In the genomic region with DNA sequence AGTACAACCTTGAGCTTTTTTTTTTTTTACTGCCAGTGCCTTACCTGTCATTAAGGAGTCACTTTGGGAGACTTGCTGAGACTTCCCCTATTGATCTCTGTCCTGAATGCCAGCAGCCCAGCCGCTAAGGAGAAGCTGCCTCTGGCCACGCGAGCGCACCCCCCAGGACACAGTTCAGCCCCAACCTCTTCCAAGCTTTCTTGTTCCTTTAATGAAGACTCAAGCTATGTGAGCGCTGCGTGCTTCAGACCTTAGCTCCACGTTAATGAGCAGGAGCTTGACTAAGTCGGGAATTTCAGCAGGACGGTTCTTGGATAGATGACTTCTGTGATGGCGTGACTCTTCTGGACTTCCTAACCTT, we compare ENCODE assay signal across 9 mouse cellular contexts. TPM values are rescaled to one million over a fixed set of nuclear protein-coding genes. Genes with fewer than 3 reads are reported as not detected.
A peak's percentile ranks its signal among the peaks of the same experiment; 100 is the strongest.
DNase-seq lines count a peak whose midpoint lies in the region; ATAC-seq and TF ChIP-seq lines count a peak whose summit lies in the region.
"Had no signal": no experiment of that assay in that cellular context is flagged by ENCODE, and none has a peak within 500 bp of the region (broad histone marks: within the 10 kb centered on the region; RNA-seq: fewer than 3 reads in every experiment).

No protein-coding gene starts in this region.

- H3K9ac ChIP-seq in lung, embryonic 14.5 days = no peak overlapping the region; the same call in 1 of the 2 replicates
- no peak overlapping the region for H3K9ac ChIP-seq in forebrain, embryonic 16.5 days (replicated peaks; ENCODE audit: low read depth, low read length)
- no peak overlapping the region for H3K9ac ChIP-seq in liver, embryonic 14.5 days (replicated peaks)
- no peak overlapping the region for H3K9ac ChIP-seq in stomach, postnatal 0 days (ENCODE audit: low read length)

- H3K4me3 ChIP-seq in lung, embryonic 14.5 days (ENCODE audit: low read depth, low read length) = peak overlapping the region; percentile 19
- no peak overlapping the region for H3K4me3 ChIP-seq in forebrain, embryonic 16.5 days (replicated peaks; ENCODE audit: low read length)
- no peak overlapping the region for H3K4me3 ChIP-seq in liver, embryonic 14.5 days (ENCODE audit: insufficient read depth in 1 of 2, low read depth in 2 of 2, low read length in 2 of 2)
- peak overlapping the region; percentile 15 for H3K4me3 ChIP-seq in stomach, postnatal 0 days (ENCODE audit: low read depth, low read length)

- no peak overlapping the region for H3K27ac ChIP-seq in lung, embryonic 14.5 days (ENCODE audit: low read depth)
- no peak overlapping the region for H3K27ac ChIP-seq in forebrain, embryonic 16.5 days (ENCODE audit: low read length)
- H3K27ac ChIP-seq in liver, embryonic 14.5 days = no peak overlapping the region
- no peak overlapping the region for H3K27ac ChIP-seq in stomach, postnatal 0 days (replicated peaks)

- intact Hi-C loops in left cerebral cortex, postnatal 14 days (cut with DNase I) = no loop called here

- no peaks in the 10 kb centered on the region for H3K27me3 ChIP-seq in lung, embryonic 14.5 days (ENCODE audit: insufficient read depth, low read length)
- H3K27me3 ChIP-seq in forebrain, embryonic 16.5 days (replicated peaks; ENCODE audit: control insufficient read depth, insufficient read depth, low read length) = no peaks in the 10 kb centered on the region
- no peaks in the 10 kb centered on the region; the same call in 1 of the 2 replicates for H3K27me3 ChIP-seq in liver, embryonic 14.5 days (ENCODE audit: control insufficient read depth, insufficient read depth, low read length)
- H3K27me3 ChIP-seq in stomach, postnatal 0 days (ENCODE audit: control insufficient read depth, insufficient read depth, low read length) = no peaks in the 10 kb centered on the region

- no peak for TF ChIP-seq CTCF in lung, embryonic 14.5 days (IDR thresholded peaks at IDR 0.05; ENCODE audit: low read depth)
- no peak for TF ChIP-seq CTCF in liver, embryonic 14.5 days (IDR thresholded peaks at IDR 0.05; ENCODE audit: low read depth)
- no peak for TF ChIP-seq CTCF in stomach, postnatal 0 days (IDR thresholded peaks at IDR 0.05; ENCODE audit: low read depth)

- no peak for TF ChIP-seq EP300 in liver, embryonic 14.5 days (IDR thresholded peaks at IDR 0.05; ENCODE audit: low read depth)
- no peak for TF ChIP-seq EP300 in stomach, postnatal 0 days (optimal IDR thresholded peaks at IDR 0.05)

- peaks cover 6% of the 10 kb centered on the region; the same call in 1 of the 2 replicates for H3K4me1 ChIP-seq in lung, embryonic 14.5 days (ENCODE audit: insufficient read depth)
- H3K4me1 ChIP-seq in forebrain, embryonic 16.5 days (replicated peaks; ENCODE audit: control insufficient read depth, insufficient read depth, low read length) = no peaks in the 10 kb centered on the region; the same call in 1 of the 2 replicates
- 0 out of 4 replicates have a peak, but pooled peaks cover 0 to 2% of the 10 kb centered on the region in 2 experiments for H3K4me1 ChIP-seq in liver, embryonic 14.5 days (replicated peaks; ENCODE audit: control insufficient read depth in 2 of 2, insufficient read depth in 2 of 2, low read length in 1 of 2)
- no peaks in the 10 kb centered on the region for H3K4me1 ChIP-seq in stomach, postnatal 0 days (replicated peaks; ENCODE audit: control insufficient read depth, insufficient read depth)

- H3K4me2 ChIP-seq in lung, embryonic 14.5 days = peak overlapping the region; percentile 57
- peak overlapping the region; percentile 2; the same call in 1 of the 2 replicates for H3K4me2 ChIP-seq in forebrain, embryonic 16.5 days (ENCODE audit: low read length)
- H3K4me2 ChIP-seq in liver, embryonic 14.5 days (ENCODE audit: low read depth) = peak overlapping the region; percentile 23
- H3K4me2 ChIP-seq in stomach, postnatal 0 days (replicated peaks; ENCODE audit: low read depth) = peak overlapping the region; percentile 47

- no peak for ATAC-seq in lung, embryonic 14.5 days (ENCODE audit: insufficient read depth)
- ATAC-seq in forebrain, embryonic 16.5 days = no peak
- ATAC-seq in liver, embryonic 14.5 days (ENCODE audit: insufficient read depth) = no peak
- ATAC-seq in stomach, postnatal 0 days (ENCODE audit: low FRiP score, low TSS enrichment) = no peak

- DNase-seq in lung, embryonic 14.5 days = peak; percentile 24
- DNase-seq in lung, postnatal 10 days = no peak
- DNase-seq in liver, embryonic 14.5 days (ENCODE audit: low read depth in 3 of 3, low spot score in 3 of 3) = no peak
- DNase-seq in stomach, postnatal 0 days (ENCODE audit: low spot score) = no peak
- DNase-seq in left cerebral cortex, postnatal 14 days (ENCODE audit: low spot score in 2 of 2) = no peak
- DNase-seq in urinary bladder, postnatal 4 days (ENCODE audit: low spot score in 2 of 2) = no peak
- no peak for DNase-seq in right cerebral cortex, postnatal 10 days (ENCODE audit: low spot score in 2 of 2)
- DNase-seq: layer of hippocampus, adult 9-11 months had no signal

- no peaks in the 10 kb centered on the region for H3K9me3 ChIP-seq in lung, embryonic 14.5 days (ENCODE audit: low read depth, low read length)
- H3K9me3 ChIP-seq in forebrain, embryonic 16.5 days (ENCODE audit: control insufficient read depth, low read length) = no peaks in the 10 kb centered on the region
- H3K9me3 ChIP-seq in liver, embryonic 14.5 days (ENCODE audit: control insufficient read depth, low read length) = no peaks in the 10 kb centered on the region
- no peaks in the 10 kb centered on the region for H3K9me3 ChIP-seq in stomach, postnatal 0 days (ENCODE audit: control insufficient read depth, low read length)

- no peaks in the 10 kb centered on the region for H3K36me3 ChIP-seq in lung, embryonic 14.5 days (ENCODE audit: insufficient read depth)
- no peaks in the 10 kb centered on the region for H3K36me3 ChIP-seq in forebrain, embryonic 16.5 days (ENCODE audit: control insufficient read depth, insufficient read depth)
- no peaks in the 10 kb centered on the region for H3K36me3 ChIP-seq in liver, embryonic 14.5 days (replicated peaks; ENCODE audit: control insufficient read depth, insufficient read depth, low read depth)
- H3K36me3 ChIP-seq in stomach, postnatal 0 days (ENCODE audit: control insufficient read depth, insufficient read depth, low read length) = no peaks in the 10 kb centered on the region

- WGBS in lung, embryonic 14.5 days = 18% methylated on average over 10 of the region's 10 CpGs
- WGBS in forebrain, embryonic 16.5 days = 14% methylated on average over 10 of the region's 10 CpGs
- WGBS in liver, embryonic 14.5 days (ENCODE audit: insufficient replicate concordance) = 14% methylated on average over 10 of the region's 10 CpGs
- WGBS in stomach, postnatal 0 days = 19% methylated on average over 10 of the region's 10 CpGs

RNA-seq across cellular contexts. Expression of a gene that starts 37.9 kb away (rescaled TPM):
- polyA plus RNA-seq in lung, embryonic 14.5 days (2014; fragmentation: Nextera tagmentation; extraction: Ambion mirVana) = 5.8 and 6.4 TPM in 2 replicates
- polyA plus RNA-seq in forebrain, embryonic 16.5 days (2015; fragmentation: Nextera tagmentation; extraction: Ambion mirVana) = 6.4 and 6.5 TPM in 2 replicates
- polyA plus RNA-seq in liver, embryonic 14.5 days (2012; rRNA removed) = 0.93 and 1.4 TPM in 2 replicates
- 0.98 and 1.2 TPM in 2 replicates for polyA plus RNA-seq in liver, embryonic 14.5 days (2014; fragmentation: Nextera tagmentation; extraction: Ambion mirVana)
- 1.5 and 1.7 TPM in 2 replicates for polyA plus RNA-seq in stomach, postnatal 0 days (2015; fragmentation: Nextera tagmentation; extraction: Ambion mirVana)
- 1 to 10 TPM; 4.1 to 5.2 TPM for total RNA-seq in left cerebral cortex, postnatal 14 days (2021)

Comparison
In these comparisons a context has a peak if more than half of its experiments do, and no peak if none do; other contexts are left out.
1. H3K4me2 ChIP-seq: peak in every context shown above with its lines; median percentile 57 in lung, embryonic 14.5 days; 47 in stomach, postnatal 0 days; 23 in liver, embryonic 14.5 days; 2 in forebrain, embryonic 16.5 days.
2. H3K4me3 ChIP-seq: peak in lung, embryonic 14.5 days (single experiment) and stomach, postnatal 0 days (single experiment); none in forebrain, embryonic 16.5 days (single experiment) and liver, embryonic 14.5 days (0 of 2).